Mouse (Mus musculus) heart, embryonic 13.5 days (tissue): ENCODE data around the gene Itsn2. TPM values are rescaled to one million over a fixed set of nuclear protein-coding genes. Genes with fewer than 3 reads are reported as not detected.
"Not testable (repeated sequence)": the region's sequence is repeated elsewhere in the genome, so short reads cannot be mapped to it uniquely, and the experiment has no call there.

ENCODE experiments used
- ATAC-seq: fragments of 200-750 bp; cut with Nextera tagmentation; 2 replicates; pipeline ENCODE4 v1.8.0; 2017; ENCODE audit warnings: moderate TSS enrichment; ENCODE audit not compliant: insufficient number of reproducible peaks, low FRiP score, low TSS enrichment; ENCODE audit errors: extremely low read depth
- H3K27ac ChIP-seq: fragments of 300-500 bp; sonication (generic); replicated peaks from 2 replicates; pipeline ENCODE4 v1.5.1; 2015; ENCODE audit warnings: moderate library complexity, mild to moderate bottlenecking, inconsistent platforms
- H3K27me3 ChIP-seq: fragments of 300-500 bp; sonication (generic); replicated peaks from 2 replicates; pipeline ENCODE4 v1.6.1; 2015; ENCODE audit warnings: mild to moderate bottlenecking, inconsistent platforms
- H3K36me3 ChIP-seq: fragments of 300-500 bp; sonication (generic); 2 replicates; pipeline ENCODE4 v1.6.1; 2015; ENCODE audit warnings: mild to moderate bottlenecking, inconsistent platforms
- H3K4me1 ChIP-seq: fragments of 300-500 bp; sonication (generic); 2 replicates; pipeline ENCODE4 v1.6.1; 2015; ENCODE audit warnings: inconsistent platforms
- H3K4me2 ChIP-seq: fragments of 300-500 bp; sonication (generic); 2 replicates; pipeline ENCODE4 v1.6.1; 2015; ENCODE audit warnings: inconsistent platforms, mild to moderate bottlenecking, moderate library complexity
- H3K4me3 ChIP-seq: fragments of 300-500 bp; sonication (generic); 2 replicates; pipeline ENCODE4 v1.5.1; 2015; ENCODE audit warnings: moderate library complexity, mild to moderate bottlenecking, inconsistent platforms
- H3K9ac ChIP-seq: fragments of 300-500 bp; sonication (generic); 2 replicates; pipeline ENCODE4 v1.6.1; 2015; ENCODE audit warnings: inconsistent platforms, mild to moderate bottlenecking, moderate library complexity
- H3K9me3 ChIP-seq: fragments of 300-500 bp; sonication (generic); 2 replicates; pipeline ENCODE4 v1.6.1; 2016; ENCODE audit warnings: inconsistent platforms
- WGBS: fragments of 180-500 bp; shearing (Covaris S2); methylation state at CpG from one replicate; pipeline ENCODE4 v1.1.7; 2015; ENCODE audit warnings: mixed read lengths; 5-methylcytosine and 5-hydroxymethylcytosine counted together
- polyA plus RNA-seq: library from polyadenylated mRNA; unstranded; fragments of >200 nt; fragmentation: Nextera tagmentation; extraction: Ambion mirVana; gene quantifications from 2 replicates; pipeline ENCODE4 v1.2.1, GENCODE M21; 2015

Itsn2 gene
- polyA plus RNA-seq, 1 experiment from 2014 or later, result 27.9 TPM

- no peak overlapping the region for H3K4me3 ChIP-seq
- 66% methylated on average over 4 of the region's 4 CpGs for WGBS
- peaks cover 16% of the 10 kb centered on the region for H3K36me3 ChIP-seq
- H3K27ac ChIP-seq, result no peak overlapping the region
- no peaks in the 10 kb centered on the region for H3K9me3 ChIP-seq
- no peak for ATAC-seq
- no peak overlapping the region for H3K4me2 ChIP-seq
- no peaks in the 10 kb centered on the region for H3K27me3 ChIP-seq
- no peak overlapping the region for H3K9ac ChIP-seq
- peaks cover 8% of the 10 kb centered on the region for H3K4me1 ChIP-seq
Measured at GRCm38 (mm10) chr12:4685441-4685840, 93.0 kb downstream of the Itsn2 start.

- 87% methylated on average over 2 of the region's 2 CpGs for WGBS
- Histone ChIP-seq H3K36me3 (peaks cover 16% of the 10 kb centered on the region), H3K27me3 (no peaks in the 10 kb centered on the region), H3K9ac (no peak overlapping the region), H3K27ac (no peak overlapping the region), H3K4me1 (peaks cover 6% of the 10 kb centered on the region; the same call in 1 of the 2 replicates), H3K4me3 (no peak overlapping the region), H3K4me2 (no peak overlapping the region), H3K9me3 (no peaks in the 10 kb centered on the region)
- no peak for ATAC-seq
Measured at GRCm38 (mm10) chr12:4688386-4688785, 95.9 kb downstream of the Itsn2 start.

DNA sequence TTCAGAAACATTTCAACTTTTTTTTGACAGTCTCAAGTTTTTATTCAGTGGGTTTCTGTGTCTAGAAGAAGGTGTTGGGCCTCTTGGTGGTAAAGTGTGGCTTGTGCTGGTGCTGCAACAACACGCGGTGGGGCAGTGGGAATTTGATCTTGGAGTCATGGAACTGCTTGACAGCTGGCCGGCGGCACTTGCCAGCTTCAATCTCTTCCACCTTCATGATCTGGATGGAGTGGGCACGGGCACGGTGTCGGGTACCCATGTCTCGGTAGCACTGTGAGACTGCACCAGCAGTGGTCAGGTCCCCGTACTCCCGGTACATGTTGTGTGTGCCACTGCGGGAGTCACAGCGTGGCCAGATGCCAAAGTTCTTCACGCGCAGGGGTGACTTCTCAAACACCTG lies 96.9 kb downstream of the Itsn2 start:
- no peaks in the 10 kb centered on the region for H3K9me3 ChIP-seq
- no peak overlapping the region for H3K4me2 ChIP-seq
- ATAC-seq, result no peak
- H3K27me3 ChIP-seq, result no peaks in the 10 kb centered on the region
- 93% methylated on average over 14 of the region's 14 CpGs for WGBS
- no peak overlapping the region for H3K4me3 ChIP-seq
- no peak overlapping the region for H3K27ac ChIP-seq
- H3K9ac ChIP-seq, result no peak overlapping the region
- H3K4me1 ChIP-seq, result peaks cover 4% of the 10 kb centered on the region; the same call in 1 of the 2 replicates
- H3K36me3 ChIP-seq, result peaks cover 11% of the 10 kb centered on the region

GRCm38 (mm10) chr12:4691193-4691592 lies 98.8 kb downstream of the Itsn2 start:
- no peak overlapping the region for H3K9ac ChIP-seq
- no peak overlapping the region for H3K4me2 ChIP-seq
- peaks cover 4% of the 10 kb centered on the region; the same call in 1 of the 2 replicates for H3K4me1 ChIP-seq
- H3K4me3 ChIP-seq, result no peak overlapping the region
- no peak for ATAC-seq
- H3K36me3 ChIP-seq, result peaks cover 10% of the 10 kb centered on the region
- H3K27me3 ChIP-seq, result no peaks in the 10 kb centered on the region
- no peaks in the 10 kb centered on the region for H3K9me3 ChIP-seq
- 74% methylated on average over 3 of the region's 3 CpGs for WGBS
- H3K27ac ChIP-seq, result no peak overlapping the region

DNA sequence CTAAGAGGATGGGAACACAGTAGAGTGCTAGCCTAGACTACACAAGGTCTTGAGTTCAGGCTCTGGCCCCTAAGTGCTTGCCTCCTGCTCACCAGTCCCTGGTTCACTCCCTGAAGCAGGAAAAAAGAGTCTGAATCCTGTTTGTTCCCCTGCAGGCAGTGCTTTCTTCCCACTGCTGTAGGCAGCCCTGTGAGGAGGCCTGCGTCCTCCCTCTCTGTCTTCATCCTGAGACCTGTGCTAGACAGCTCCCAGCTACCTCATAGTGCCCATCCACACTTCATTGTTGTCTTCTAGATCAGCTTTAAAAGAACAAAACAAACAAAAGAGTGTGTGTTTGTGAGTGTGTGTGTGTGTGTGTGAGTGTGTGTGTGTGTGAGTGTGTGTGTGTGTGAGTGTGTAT lies 102.1 kb downstream of the Itsn2 start:
- H3K4me2 ChIP-seq, result no peak overlapping the region
- WGBS, result 90% methylated on average over 1 of the region's 1 CpGs
- no peaks in the 10 kb centered on the region for H3K9me3 ChIP-seq
- no peak for ATAC-seq
- peaks cover 26% of the 10 kb centered on the region for H3K36me3 ChIP-seq
- H3K27ac ChIP-seq, result no peak overlapping the region
- no peak overlapping the region for H3K9ac ChIP-seq
- no peak overlapping the region for H3K4me3 ChIP-seq
- no peaks in the 10 kb centered on the region for H3K27me3 ChIP-seq
- H3K4me1 ChIP-seq, result peaks cover 4% of the 10 kb centered on the region; the same call in 1 of the 2 replicates

GRCm38 (mm10) chr12:4705626-4706025 lies 113.2 kb downstream of the Itsn2 start:
- ATAC-seq, H3K27me3 ChIP-seq, H3K4me2 ChIP-seq, H3K9me3 ChIP-seq, H3K4me3 ChIP-seq, H3K27ac ChIP-seq, H3K4me1 ChIP-seq, H3K9ac ChIP-seq: not testable (repeated sequence)
- WGBS, result 23% methylated on average over 6 of the region's 6 CpGs
- peaks cover 68% of the 10 kb centered on the region for H3K36me3 ChIP-seq

GRCm38 (mm10) chr12:4706175-4706574 lies 113.7 kb downstream of the Itsn2 start:
- Histone ChIP-seq H3K4me1 (peaks cover 3% of the 10 kb centered on the region; the same call in 1 of the 2 replicates), H3K9me3 (no peaks in the 10 kb centered on the region), H3K4me3 (no peak overlapping the region), H3K9ac (no peak overlapping the region), H3K36me3 (peaks cover 67% of the 10 kb centered on the region), H3K27ac (no peak overlapping the region), H3K4me2 (no peak overlapping the region), H3K27me3 (no peaks in the 10 kb centered on the region)
- 83% methylated on average over 5 of the region's 5 CpGs for WGBS
- no peak for ATAC-seq

- WGBS, result 75% methylated on average over 10 of the region's 10 CpGs
- Histone ChIP-seq H3K27ac (no peak overlapping the region), H3K9me3 (no peaks in the 10 kb centered on the region), H3K4me2 (no peak overlapping the region), H3K4me1 (peaks cover 3% of the 10 kb centered on the region; the same call in 1 of the 2 replicates), H3K27me3 (no peaks in the 10 kb centered on the region), H3K36me3 (peaks cover 65% of the 10 kb centered on the region), H3K9ac (no peak overlapping the region), H3K4me3 (no peak overlapping the region)
- peak; percentile 14; the same call in 1 of the 2 replicates for ATAC-seq
Measured at GRCm38 (mm10) chr12:4706901-4707300, 114.5 kb downstream of the Itsn2 start.

- Histone ChIP-seq H3K27me3 (no peaks in the 10 kb centered on the region), H3K4me1 (peaks cover 3% of the 10 kb centered on the region; the same call in 1 of the 2 replicates), H3K36me3 (peaks cover 65% of the 10 kb centered on the region), H3K9me3 (no peaks in the 10 kb centered on the region), H3K4me3 (no peak overlapping the region), H3K9ac (no peak overlapping the region), H3K4me2 (no peak overlapping the region), H3K27ac (no peak overlapping the region)
- WGBS, result 89% methylated on average over 14 of the region's 14 CpGs
- no peak for ATAC-seq
Measured at GRCm38 (mm10) chr12:4707488-4708017, 115.1 kb downstream of the Itsn2 start.

DNA sequence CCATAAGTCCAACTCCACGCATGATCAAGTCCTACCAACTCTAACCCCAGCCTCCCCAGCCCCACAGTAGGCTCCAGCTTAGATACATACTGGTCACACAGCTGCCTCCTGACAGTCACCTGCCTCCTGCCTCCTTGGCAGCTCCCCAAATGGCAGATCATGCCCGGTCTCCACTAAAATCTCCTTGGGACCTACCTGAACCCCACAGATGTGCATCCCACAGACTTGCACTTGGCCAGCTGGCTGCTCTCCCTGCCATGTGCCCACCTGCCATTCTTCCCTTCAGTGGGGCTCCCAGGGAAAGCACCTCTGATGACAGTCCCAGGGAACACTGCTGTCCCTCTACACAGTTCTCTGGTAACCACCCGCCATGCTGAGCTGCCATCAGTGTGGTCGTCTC lies 115.9 kb downstream of the Itsn2 start:
- Histone ChIP-seq H3K27me3 (no peaks in the 10 kb centered on the region), H3K4me3 (no peak overlapping the region), H3K9me3 (no peaks in the 10 kb centered on the region), H3K4me2 (no peak overlapping the region), H3K27ac (no peak overlapping the region), H3K9ac (no peak overlapping the region), H3K4me1 (peaks cover 10% of the 10 kb centered on the region), H3K36me3 (peaks cover 69% of the 10 kb centered on the region)
- WGBS, result 55% methylated on average over 4 of the region's 4 CpGs
- ATAC-seq, result no peak

DNA sequence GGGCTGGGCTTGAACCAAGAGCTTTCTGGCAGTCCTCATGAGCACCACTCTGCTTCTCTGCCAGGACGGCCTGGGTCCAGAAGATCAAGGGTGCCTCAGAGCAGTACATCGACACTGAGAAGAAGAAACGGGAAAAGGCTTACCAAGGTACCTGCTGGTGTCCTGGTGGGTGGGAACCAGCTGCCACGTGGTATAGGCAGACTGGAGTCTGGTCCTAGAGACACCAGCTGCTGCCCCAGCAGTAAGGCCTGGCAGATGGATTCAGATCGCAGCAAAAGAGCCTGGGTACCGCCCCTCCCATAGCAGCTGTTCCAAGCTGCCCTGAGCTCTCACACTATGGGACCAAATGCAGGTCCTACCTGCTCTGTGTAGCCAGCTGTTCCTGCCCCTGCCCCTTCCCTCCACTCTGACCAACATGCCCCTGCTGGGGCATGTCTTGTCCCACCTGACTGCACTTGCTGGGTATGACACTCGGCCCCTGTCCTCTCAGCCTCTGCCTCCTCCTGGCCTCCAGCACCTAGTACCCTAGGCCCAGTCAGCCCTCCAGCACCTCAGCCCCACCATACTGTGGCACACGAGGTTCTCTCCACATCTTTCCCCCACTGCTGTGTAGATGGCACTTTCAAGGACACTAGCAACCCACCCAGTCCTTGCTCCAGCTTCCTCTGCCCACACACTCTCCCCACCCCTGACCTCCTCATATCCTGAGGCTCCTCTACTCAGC lies 116.6 kb downstream of the Itsn2 start:
- 0 out of 2 replicates have a peak, but pooled peaks have one; percentile 29 for ATAC-seq
- Histone ChIP-seq H3K27me3 (no peaks in the 10 kb centered on the region), H3K4me2 (no peak overlapping the region), H3K36me3 (peaks cover 73% of the 10 kb centered on the region), H3K9ac (no peak overlapping the region), H3K27ac (no peak overlapping the region), H3K4me3 (no peak overlapping the region), H3K9me3 (no peaks in the 10 kb centered on the region), H3K4me1 (peaks cover 14% of the 10 kb centered on the region)
- 70% methylated on average over 8 of the region's 8 CpGs for WGBS

DNA sequence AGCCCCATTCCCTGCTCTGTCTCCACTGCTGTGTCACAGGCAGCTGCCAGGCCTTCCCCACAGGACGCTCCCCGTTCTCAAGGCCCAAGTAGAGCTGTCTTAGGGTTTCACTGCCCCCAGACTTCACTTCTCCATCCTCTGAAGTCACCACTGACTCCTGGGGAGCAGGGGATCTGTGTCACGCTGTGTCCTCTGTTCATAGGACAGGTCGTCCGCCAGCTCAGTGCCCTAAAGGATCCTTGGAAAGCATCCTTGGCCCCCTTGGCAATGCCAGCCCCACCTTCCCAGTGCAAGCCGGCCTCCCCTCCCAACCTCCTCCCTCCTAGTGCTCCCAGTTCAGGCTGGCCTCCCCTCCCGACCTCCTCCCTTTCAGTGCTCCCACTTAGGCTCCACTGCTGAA lies 117.5 kb downstream of the Itsn2 start:
- no peak overlapping the region for H3K4me3 ChIP-seq
- ATAC-seq, result no peak
- no peak overlapping the region for H3K27ac ChIP-seq
- H3K27me3 ChIP-seq, result no peaks in the 10 kb centered on the region
- no peak overlapping the region for H3K9ac ChIP-seq
- 88% methylated on average over 7 of the region's 7 CpGs for WGBS
- H3K4me2 ChIP-seq, result no peak overlapping the region
- peaks cover 20% of the 10 kb centered on the region for H3K4me1 ChIP-seq
- H3K36me3 ChIP-seq, result peaks cover 74% of the 10 kb centered on the region
- no peaks in the 10 kb centered on the region for H3K9me3 ChIP-seq
